Mouse (Mus musculus): ENCODE measurements around the gene Psmg3. TPM values are rescaled to one million over a fixed set of nuclear protein-coding genes. Genes with fewer than 3 reads are reported as not detected.

Psmg3 gene
- total and polyA plus RNA-seq, 3 experiments = 14.8 to 21.5 (median 18.3) TPM

DNA sequence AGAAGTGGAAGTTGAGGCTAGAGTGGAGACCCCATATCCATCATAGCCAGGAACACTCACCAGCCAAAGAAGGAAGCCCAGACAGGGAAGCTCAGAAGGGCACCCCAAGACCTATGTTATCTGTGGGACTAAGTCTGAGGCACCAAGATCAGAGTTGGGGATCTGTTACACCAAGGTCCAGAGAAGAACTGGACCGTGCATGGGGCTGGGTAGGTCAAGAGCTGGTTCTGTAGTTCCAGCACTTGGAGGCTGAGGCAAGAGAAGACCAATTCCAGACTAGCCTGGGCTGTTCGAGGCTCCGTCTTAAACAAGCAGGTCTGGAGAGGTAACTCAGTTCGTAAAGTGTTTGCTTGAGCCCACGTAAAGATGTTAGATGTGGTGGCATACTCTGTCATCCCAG is 32.5 kb downstream of the Psmg3 start:
- DNase-seq = no peak

- peak; percentile 63 for DNase-seq
These were observed 33.2 kb downstream of the Psmg3 start for GRCm38 (mm10) chr5:139793338-139794089.

- no peak for DNase-seq
These were observed 33.7 kb downstream of the Psmg3 start for GRCm38 (mm10) chr5:139792966-139793337.

- peak; percentile 34 for DNase-seq
These were observed 34.4 kb downstream of the Psmg3 start for GRCm38 (mm10) chr5:139792159-139792775.

DNA sequence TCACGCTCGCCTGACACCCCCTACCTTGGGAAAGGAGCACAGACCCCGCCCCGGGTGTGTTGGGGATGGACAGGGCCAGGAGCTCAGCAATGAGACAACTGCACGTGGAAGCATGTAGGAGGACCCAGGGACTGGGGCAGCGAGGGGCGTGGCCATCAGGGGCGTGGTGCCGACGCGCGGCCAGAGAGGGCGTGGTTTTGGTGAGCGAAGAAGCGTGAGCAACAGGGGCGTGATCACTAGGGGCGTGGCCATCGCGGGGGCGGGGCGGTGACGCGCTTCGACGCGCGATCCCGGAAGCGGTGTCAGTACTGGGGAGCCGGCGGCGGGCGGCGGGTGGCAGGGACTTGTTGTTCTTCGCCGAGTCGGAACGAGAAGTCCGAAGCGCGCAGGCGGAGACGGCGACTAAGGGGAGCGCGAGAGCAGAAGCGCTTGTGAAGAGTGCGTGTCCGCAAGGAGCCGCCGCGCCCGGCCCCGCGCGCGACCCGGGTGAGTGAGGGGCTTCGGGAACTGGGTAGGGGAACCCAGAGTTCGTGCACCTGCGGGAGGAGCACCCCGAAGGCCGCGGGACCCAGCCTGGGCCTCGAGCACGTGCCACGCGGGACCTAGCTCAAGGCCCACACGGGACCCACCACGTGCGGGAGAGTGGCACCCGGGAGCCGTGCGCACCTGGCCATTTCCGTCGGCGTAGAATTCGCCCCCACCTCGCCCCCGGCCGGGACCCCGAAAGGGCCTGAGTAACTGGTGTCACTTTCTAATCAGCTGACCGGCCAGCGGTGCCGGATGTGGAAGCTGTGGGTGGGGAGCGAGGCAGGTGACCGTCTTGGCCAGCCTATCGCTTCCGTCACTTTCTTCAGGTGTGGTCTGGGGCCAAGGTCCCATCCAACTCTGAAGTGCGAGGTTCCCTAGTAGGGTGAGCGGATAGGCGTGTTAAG is 35.2 kb downstream of the Psmg3 start, which contains the start of gene Mafk:
Mafk (plus strand) TSS at position 287 of the 932 bp plus-strand sequence.
- peak; percentile 99 for DNase-seq

- DNase-seq = no peak
These were observed 37.2 kb downstream of the Psmg3 start for GRCm38 (mm10) chr5:139789466-139789865.

DNA sequence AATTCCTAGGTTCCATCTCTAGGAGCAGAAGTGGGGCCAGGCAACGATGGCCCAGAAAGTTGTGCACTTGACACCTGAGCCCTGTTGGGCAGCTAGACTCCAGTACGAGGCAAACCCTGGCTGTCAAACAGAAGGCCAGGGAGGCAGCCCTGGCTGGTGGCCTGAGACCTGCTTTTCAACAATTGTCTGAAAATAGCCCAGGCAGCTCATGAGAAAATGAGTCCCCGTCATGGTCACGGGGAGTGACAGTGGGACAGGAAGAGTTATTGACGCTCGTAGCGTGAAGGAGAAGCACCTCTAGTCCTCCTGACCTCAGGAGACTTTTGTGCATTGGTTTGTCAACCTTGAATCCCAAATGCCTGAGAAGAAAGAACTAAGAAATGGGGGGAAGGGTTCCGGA is 45.3 kb downstream of the Psmg3 start:
- DNase-seq = no peak

DNA sequence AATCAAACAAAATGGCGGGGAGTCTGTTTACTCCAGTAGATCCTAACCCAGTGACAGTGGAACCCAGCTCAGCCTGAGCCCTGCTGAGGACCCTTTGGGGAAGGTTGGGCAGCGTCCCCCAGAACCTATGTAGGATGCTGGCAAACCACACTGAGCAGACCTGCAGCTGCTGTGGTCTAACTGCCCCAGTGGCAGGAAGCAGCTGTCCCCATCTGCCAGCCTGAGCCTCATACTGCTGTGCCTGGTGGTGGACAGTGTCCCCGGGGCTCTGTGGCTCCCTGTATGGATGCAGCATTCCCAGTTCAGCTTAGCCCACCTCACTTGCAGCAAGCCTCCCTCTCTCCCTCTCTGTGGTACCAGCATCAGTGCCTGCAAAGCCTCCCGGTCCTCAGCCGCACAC is 49.7 kb downstream of the Psmg3 start:
- no peak for DNase-seq

DNA sequence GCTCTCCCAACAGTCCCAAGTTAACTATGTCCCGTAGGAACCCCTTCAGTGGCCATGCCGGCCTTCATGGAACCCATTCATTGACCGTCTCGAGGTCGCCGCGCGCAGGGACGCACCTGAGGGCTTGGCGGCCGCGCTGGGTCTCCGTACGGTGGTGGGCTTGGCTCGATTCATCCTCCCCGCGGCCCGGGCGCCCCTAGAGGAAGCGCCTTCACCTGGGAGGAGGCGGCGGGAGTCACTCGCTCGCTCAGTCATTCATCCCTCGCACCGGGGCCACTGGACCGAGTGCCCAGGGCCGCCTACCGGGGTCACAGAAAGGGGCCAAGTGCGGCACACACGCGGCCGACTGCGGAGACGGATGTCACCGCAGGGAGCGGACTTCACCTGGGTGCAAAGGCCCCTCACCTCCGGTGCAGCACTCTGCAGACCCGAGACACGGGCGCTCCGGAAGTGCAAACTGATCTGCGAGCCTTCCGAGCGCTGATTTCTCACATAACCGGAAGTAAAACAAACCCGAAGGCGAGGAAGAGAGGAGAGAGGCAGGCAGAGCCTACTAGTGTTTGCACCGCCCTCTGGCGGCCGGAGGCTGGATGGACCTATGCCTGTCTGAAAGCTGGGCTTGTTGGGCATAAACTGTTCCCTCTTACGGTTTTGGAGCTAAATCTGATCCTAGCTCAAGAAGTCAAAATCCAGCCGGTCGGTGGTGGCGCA is 51.3 kb downstream of the Psmg3 start, which contains the start of gene Ints1:
Ints1 (minus strand) TSS at position 459 of the 711 bp plus-strand sequence.
- peak; percentile 96 for DNase-seq

Other genes with a start within 250 kb of the Psmg3 start
- 10 to 100 TPM in 1 of 2 experiments, 1 to 10 TPM in 1; 6.0 to 14.7 TPM for gene Micall2, start 90.5 kb downstream of the Psmg3 start, total RNA-seq (2021)
- gene Micall2, start 90.5 kb downstream of the Psmg3 start, polyA plus RNA-seq (2012; rRNA removed) = 6.1 and 7.6 TPM in 2 replicates
- 10 to 100 TPM; 50.6 to 55.9 TPM for gene Ints1, start 51.2 kb downstream of the Psmg3 start, total RNA-seq (2021)
- gene Ints1, start 51.2 kb downstream of the Psmg3 start, polyA plus RNA-seq (2012; rRNA removed) = 77.2 and 91.0 TPM in 2 replicates
- 10 to 100 TPM; 32.1 to 34.1 TPM for gene Mafk, start 35.4 kb downstream of the Psmg3 start, total RNA-seq (2021)
- 28.8 and 29.8 TPM in 2 replicates for gene Mafk, start 35.4 kb downstream of the Psmg3 start, polyA plus RNA-seq (2012; rRNA removed)
- under 1 TPM; 0.17 TPM for gene Tmem184a, start 7.0 kb downstream of the Psmg3 start, total RNA-seq (2021)
- gene Tmem184a, start 7.0 kb downstream of the Psmg3 start, polyA plus RNA-seq (2012; rRNA removed) = 0.43 and 1.5 TPM in 2 replicates
- not detected for gene Gm26938, start 478 bp downstream of the Psmg3 start, total RNA-seq (2021)
- gene Gm26938, start 478 bp downstream of the Psmg3 start, polyA plus RNA-seq (2012; rRNA removed) = not detected in 2 replicates
- 10 to 100 TPM in 1 of 2 experiments, under 1 TPM in 1; 0.35 to 25.4 TPM for gene Elfn1, start 81.1 kb upstream of the Psmg3 start, total RNA-seq (2021)
- gene Elfn1, start 81.1 kb upstream of the Psmg3 start, polyA plus RNA-seq (2012; rRNA removed) = 33.8 and 96.1 TPM in 2 replicates